Mouse (Mus musculus) forebrain, embryonic 14.5 days (tissue): ENCODE results near the gene Tmem234. TPM values are rescaled to one million over a fixed set of nuclear protein-coding genes. Genes with fewer than 3 reads are reported as not detected.
"Not testable (repeated sequence)": the region's sequence is repeated elsewhere in the genome, so short reads cannot be mapped to it uniquely, and the experiment has no call there.

Experiments used
- ATAC-seq: fragments of 200-750 bp; cut with Nextera tagmentation; 2 replicates; pipeline ENCODE4 v1.8.0; 2017; ENCODE audit warnings: mild to moderate bottlenecking, moderate library complexity
- DNase-seq: peaks from one replicate; pipeline ENCODE4 v3.0.0-alpha.2; 2015; ENCODE audit warnings: low spot score
- H3K27ac ChIP-seq: fragments of 300-500 bp; sonication (generic); 2 replicates; pipeline ENCODE4 v1.5.1; 2014; ENCODE audit warnings: low read depth, mild to moderate bottlenecking, control low read depth, low read length, moderate library complexity
- H3K27me3 ChIP-seq: fragments of 300-500 bp; sonication (generic); replicated peaks from 2 replicates; pipeline ENCODE4 v1.6.1; 2014; ENCODE audit warnings: low read length, control low read depth, mixed read lengths; ENCODE audit not compliant: control insufficient read depth, insufficient read depth
- H3K36me3 ChIP-seq: fragments of 300-500 bp; sonication (generic); 2 replicates; pipeline ENCODE4 v1.6.1; 2014; ENCODE audit warnings: low read length, control low read depth; ENCODE audit not compliant: control insufficient read depth, insufficient read depth
- H3K4me1 ChIP-seq: fragments of 300-500 bp; sonication (generic); 2 replicates; pipeline ENCODE4 v1.6.1; 2014; ENCODE audit warnings: antibody characterized with exemption, low read length, control low read depth; ENCODE audit not compliant: control insufficient read depth, insufficient read depth
- H3K4me2 ChIP-seq: fragments of 300-500 bp; sonication (generic); 2 replicates; pipeline ENCODE4 v1.6.1; 2014; ENCODE audit warnings: mild to moderate bottlenecking, control low read depth, low read length
- H3K4me3 ChIP-seq: fragments of 300-500 bp; sonication (generic); 2 replicates; pipeline ENCODE4 v1.5.1; 2014; ENCODE audit warnings: low read depth, low read length, control low read depth
- H3K9ac ChIP-seq: fragments of 300-500 bp; sonication (generic); 2 replicates; pipeline ENCODE4 v1.6.1; 2014; ENCODE audit warnings: mild to moderate bottlenecking, low read length, control low read depth, moderate library complexity
- H3K9me3 ChIP-seq: fragments of 300-500 bp; sonication (generic); replicated peaks from 2 replicates; pipeline ENCODE4 v1.6.1; 2016; ENCODE audit warnings: low read length, control low read depth, mixed read lengths; ENCODE audit not compliant: control insufficient read depth
- WGBS: fragments of 180-500 bp; shearing (Covaris S2); extraction: QIAGEN DNeasy Blood & Tissue Kit; methylation state at CpG from one replicate; pipeline ENCODE4 v1.1.7; 2014; 5-methylcytosine and 5-hydroxymethylcytosine counted together
- polyA plus RNA-seq: library from polyadenylated mRNA; unstranded; fragments of >200 nt; fragmentation: Nextera tagmentation; extraction: Ambion mirVana; gene quantifications from 2 replicates; pipeline ENCODE4 v1.2.1, GENCODE M21; 2014

Gene Tmem234
- polyA plus RNA-seq, result 144 and 179 TPM in 2 replicates

- WGBS, result under 1% methylated on average over 72 of the region's 74 CpGs
- Histone ChIP-seq H3K4me3 (peak within 1 kb of the TSS; percentile 97), H3K4me1 (peaks cover 15% of the 10 kb centered on the region), H3K27me3 (no peaks in the 10 kb centered on the region), H3K27ac (peak within 1 kb of the TSS; percentile 60), H3K4me2 (peak within 1 kb of the TSS; percentile 81), H3K9ac (peak within 1 kb of the TSS; percentile 93), H3K36me3 (peaks cover 37% of the 10 kb centered on the region), H3K9me3 (no peaks in the 10 kb centered on the region)
- peak; percentile 91 for DNase-seq
- peak; percentile 96 for ATAC-seq
Observed at GRCm38 (mm10) chr4:129600233-129601158, at the start of gene Tmem234, which contains the start of gene Eif3i. Gene Tmem234, plus strand, starts transcription at chr4:129600668. Gene Eif3i, minus strand, starts transcription at chr4:129600648.

GRCm38 (mm10) chr4:129554512-129554911 is 46.0 kb upstream of the Tmem234 start:
- H3K9ac ChIP-seq, ATAC-seq, H3K4me2 ChIP-seq, H3K4me3 ChIP-seq, H3K36me3 ChIP-seq, H3K27ac ChIP-seq, H3K9me3 ChIP-seq, H3K27me3 ChIP-seq, H3K4me1 ChIP-seq, DNase-seq: not testable (repeated sequence)
- 84% methylated on average over 6 of the region's 6 CpGs for WGBS

- Histone ChIP-seq H3K36me3 (no peaks in the 10 kb centered on the region), H3K27me3 (no peaks in the 10 kb centered on the region), H3K9ac (peak overlapping the region; percentile 67), H3K4me3 (peak overlapping the region; percentile 46), H3K4me1 (peaks cover 6% of the 10 kb centered on the region), H3K27ac (no peak overlapping the region), H3K4me2 (peak overlapping the region; percentile 81), H3K9me3 (no peaks in the 10 kb centered on the region)
- ATAC-seq (peak; percentile 26; the same call in 1 of the 2 replicates), DNase-seq (peak; percentile 33)
- WGBS, result 5% methylated on average over 16 of the region's 16 CpGs
Observed at GRCm38 (mm10) chr4:129555421-129555861, 45.0 kb upstream of the Tmem234 start.

- H3K36me3 ChIP-seq, result no peaks in the 10 kb centered on the region
- H3K4me1 ChIP-seq, result peaks cover 6% of the 10 kb centered on the region
- peak overlapping the region; percentile 67 for H3K9ac ChIP-seq
- no peaks in the 10 kb centered on the region for H3K9me3 ChIP-seq
- no peaks in the 10 kb centered on the region for H3K27me3 ChIP-seq
- peak overlapping the region; percentile 46 for H3K4me3 ChIP-seq
- under 1% methylated on average over 24 of the region's 24 CpGs for WGBS
- DNase-seq, result peak; percentile 11
- peak; percentile 65 for ATAC-seq
- H3K4me2 ChIP-seq, result peak overlapping the region; percentile 81
- H3K27ac ChIP-seq, result peak overlapping the region; percentile 21; the same call in 1 of the 2 replicates
Observed at GRCm38 (mm10) chr4:129555862-129556531, 44.5 kb upstream of the Tmem234 start.

GRCm38 (mm10) chr4:129556532-129557223 is 43.8 kb upstream of the Tmem234 start:
- ATAC-seq, result peak; percentile 83
- H3K27ac ChIP-seq, result no peak overlapping the region

GRCm38 (mm10) chr4:129557256-129557808 is 43.1 kb upstream of the Tmem234 start:
- Histone ChIP-seq H3K9me3 (no peaks in the 10 kb centered on the region), H3K4me2 (peak overlapping the region; percentile 81), H3K4me1 (peaks cover 6% of the 10 kb centered on the region), H3K27ac (no peak overlapping the region), H3K36me3 (no peaks in the 10 kb centered on the region), H3K27me3 (no peaks in the 10 kb centered on the region), H3K9ac (peak overlapping the region; percentile 67), H3K4me3 (peak overlapping the region; percentile 46; the same call in 1 of the 2 replicates)
- DNase-seq (no peak), ATAC-seq (peak; percentile 15; the same call in 1 of the 2 replicates)
- 90% methylated on average over 9 of the region's 9 CpGs for WGBS

More at GRCm38 (mm10) chr4:129556532-129557223, 43.8 kb upstream of the Tmem234 start:
- Histone ChIP-seq H3K4me1 (peaks cover 6% of the 10 kb centered on the region), H3K4me3 (peak overlapping the region; percentile 46), H3K4me2 (peak overlapping the region; percentile 81), H3K36me3 (no peaks in the 10 kb centered on the region), H3K27me3 (no peaks in the 10 kb centered on the region), H3K9me3 (no peaks in the 10 kb centered on the region), H3K9ac (peak overlapping the region; percentile 67)
- WGBS, result 7% methylated on average over 33 of the region's 33 CpGs
- peak; percentile 92 for DNase-seq

- ATAC-seq (no peak), DNase-seq (no peak)
- no peak overlapping the region for H3K4me2 ChIP-seq
- no peaks in the 10 kb centered on the region for H3K9me3 ChIP-seq
- H3K27me3 ChIP-seq, result no peaks in the 10 kb centered on the region
- no peaks in the 10 kb centered on the region for H3K36me3 ChIP-seq
- 86% methylated on average over 12 of the region's 12 CpGs for WGBS
- H3K4me1 ChIP-seq, result peaks cover 6% of the 10 kb centered on the region
- H3K27ac ChIP-seq, result no peak overlapping the region
- no peak overlapping the region for H3K4me3 ChIP-seq
- no peak overlapping the region for H3K9ac ChIP-seq
Observed at GRCm38 (mm10) chr4:129558321-129558955, 42.0 kb upstream of the Tmem234 start.

- H3K4me2 ChIP-seq, result no peak overlapping the region
- 95% methylated on average over 5 of the region's 5 CpGs for WGBS
- DNase-seq (no peak), ATAC-seq (no peak)
- no peak overlapping the region for H3K27ac ChIP-seq
- H3K4me3 ChIP-seq, result no peak overlapping the region
- H3K9me3 ChIP-seq, result no peaks in the 10 kb centered on the region
- H3K9ac ChIP-seq, result no peak overlapping the region
- no peaks in the 10 kb centered on the region for H3K36me3 ChIP-seq
- H3K27me3 ChIP-seq, result no peaks in the 10 kb centered on the region
- H3K4me1 ChIP-seq, result no peaks in the 10 kb centered on the region
Observed at GRCm38 (mm10) chr4:129561184-129561583, 39.3 kb upstream of the Tmem234 start.
